Mouse (Mus musculus) kidney, adult 10 weeks (tissue): ENCODE results near the gene Brsk1. TPM values are rescaled to one million over a fixed set of nuclear protein-coding genes. Genes with fewer than 3 reads are reported as not detected.

Experiments
- polyA plus RNA-seq: library from polyadenylated mRNA; stranded (reverse); fragments of 350-450 nt; fragmentation: Illumina TruSeq; extraction: RNeasy Lipid Tissue Mini Kit (QIAGEN cat#74804); gene quantifications from one replicate; pipeline ENCODE4 v1.2.3, GENCODE M21; 2014; ENCODE audit warnings: low read depth, low replicate concordance

Gene Brsk1
- polyA plus RNA-seq, result 0.24 TPM

DNA sequence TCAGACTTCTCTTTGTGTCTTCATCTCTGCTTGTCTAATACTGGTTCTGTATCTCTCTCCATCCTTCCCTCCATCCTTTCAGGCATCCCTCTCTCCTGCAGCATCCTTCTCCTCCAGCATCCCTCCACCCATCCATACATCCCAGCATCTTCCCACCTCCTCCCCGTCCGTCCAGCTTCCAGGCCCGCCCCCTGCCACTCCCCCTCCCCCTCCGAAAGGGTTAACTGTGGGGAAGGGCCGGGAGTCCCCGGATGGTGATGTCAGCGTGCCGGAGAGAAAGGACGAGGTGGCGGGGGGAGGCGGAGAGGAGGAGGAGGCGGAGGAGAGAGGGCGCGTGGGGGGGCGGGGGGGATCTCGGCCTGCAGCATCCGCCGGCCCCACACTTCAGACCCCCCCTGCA is at the start of gene Brsk1:
TSS of gene Brsk1 (plus strand) at position 218 of the 400 bp plus-strand sequence.

DNA sequence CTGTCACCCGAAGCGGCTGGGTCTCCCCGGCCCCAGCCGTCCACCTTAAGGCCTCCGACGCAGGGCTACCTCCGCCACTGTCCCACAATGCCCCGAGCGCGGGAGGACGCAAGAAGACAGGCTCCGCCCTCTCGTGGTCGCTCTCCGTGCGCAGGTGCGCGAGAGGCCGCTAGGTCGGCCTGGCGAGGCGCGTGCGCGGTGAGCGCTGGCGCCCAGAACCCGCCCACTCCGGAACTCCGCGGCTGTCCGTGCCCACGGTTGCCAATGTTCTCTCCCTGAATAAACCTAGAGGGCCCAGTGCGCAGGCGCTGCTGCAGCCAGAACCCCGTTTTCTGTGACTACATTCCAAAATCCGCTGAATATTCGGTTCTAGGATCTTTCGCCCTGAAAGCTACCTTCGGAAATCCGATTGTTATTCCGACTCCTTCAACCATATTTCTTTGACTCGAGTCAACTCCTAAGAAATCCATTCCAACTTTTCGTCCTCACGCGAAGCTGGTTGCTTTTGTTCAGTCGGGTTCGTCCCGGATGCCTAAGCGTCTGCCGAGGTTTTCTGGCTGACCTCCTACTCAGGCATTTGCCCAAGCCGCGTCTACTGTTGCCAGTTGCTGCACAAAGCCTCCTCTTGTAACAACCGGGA is 31.4 kb upstream of the Brsk1 start, which contains the start of gene Ppp6r1:
TSS of gene Ppp6r1 (minus strand) at position 108 of the 640 bp plus-strand sequence.

GRCm38 (mm10) chr7:4684632-4685417 is 5.6 kb upstream of the Brsk1 start, which contains the start of gene Hspbp1:
Hspbp1 (minus strand) TSS chr7:4685068.

GRCm38 (mm10) chr7:4725169-4725568 is 34.8 kb downstream of the Brsk1 start, which contains the start of gene Tmem150b:
Tmem150b (minus strand) TSS chr7:4725249.

DNA sequence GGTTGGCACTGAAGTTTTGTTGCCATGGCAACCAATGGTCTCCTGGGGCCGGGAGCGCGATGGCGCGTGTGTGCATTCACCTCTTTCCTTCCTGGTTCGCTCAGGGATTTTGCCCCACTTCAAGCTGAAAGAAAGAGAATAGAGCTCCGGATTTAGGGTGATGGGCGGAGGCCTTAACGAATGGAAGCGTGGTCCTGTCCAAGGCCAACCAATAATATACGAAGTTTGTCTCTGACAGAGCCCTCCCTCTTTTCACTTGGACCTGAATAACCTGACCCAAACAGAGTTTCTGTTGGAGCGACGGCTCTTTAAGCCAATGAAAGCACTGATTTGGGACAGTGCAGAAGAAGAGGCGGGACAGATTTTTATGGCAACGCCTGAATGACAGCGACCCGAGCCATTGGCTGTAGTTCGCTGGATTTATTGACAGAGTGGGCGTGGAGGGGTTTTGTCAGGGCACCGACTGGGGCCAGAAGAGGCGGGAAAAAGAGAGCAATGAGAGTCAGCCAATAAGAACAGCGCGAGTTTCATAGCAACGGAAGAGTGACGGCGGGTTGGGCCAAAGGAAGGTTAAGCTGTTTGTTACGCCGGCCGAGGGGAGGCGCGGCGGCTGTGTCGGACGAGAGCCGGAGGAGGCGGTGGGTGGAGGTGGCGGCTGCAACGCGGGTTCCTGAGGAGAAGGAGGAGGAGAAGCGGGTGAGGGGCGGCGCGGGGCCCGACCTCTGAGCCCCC is 49.3 kb downstream of the Brsk1 start, which contains the start of gene Kmt5c:
TSS of gene Kmt5c (plus strand) at position 572 of the 732 bp plus-strand sequence.

GRCm38 (mm10) chr7:4752821-4753570 is 62.6 kb downstream of the Brsk1 start, which contains the start of gene Cox6b2:
Cox6b2 (minus strand) TSS chr7:4753094.

Other genes with a start within 250 kb of the Brsk1 start
- 9.4 TPM for gene Rdh13, start 245.0 kb upstream of the Brsk1 start, polyA plus RNA-seq
- 1.1 TPM for gene Eps8l1, start 229.9 kb upstream of the Brsk1 start, polyA plus RNA-seq
- 2.8 TPM for gene Ppp1r12c, start 188.9 kb upstream of the Brsk1 start, polyA plus RNA-seq
- 0.85 TPM for gene Tnnt1, start 174.2 kb upstream of the Brsk1 start, polyA plus RNA-seq
- not detected for gene Tnni3, start 166.4 kb upstream of the Brsk1 start, polyA plus RNA-seq
- gene Dnaaf3, start 158.2 kb upstream of the Brsk1 start, polyA plus RNA-seq, result not detected
- not detected for gene Syt5, start 143.1 kb upstream of the Brsk1 start, polyA plus RNA-seq
- gene Ptprh, start 86.6 kb upstream of the Brsk1 start, polyA plus RNA-seq, result not detected
- gene Tmem86b, start 59.2 kb upstream of the Brsk1 start, polyA plus RNA-seq, result 3.1 TPM
- gene Ppp6r1, start 31.6 kb upstream of the Brsk1 start, polyA plus RNA-seq, result 11.6 TPM
- gene Hspbp1, start 5.5 kb upstream of the Brsk1 start, polyA plus RNA-seq, result not detected
- gene Tmem150b, start 34.6 kb downstream of the Brsk1 start, polyA plus RNA-seq, result not detected
- 0.89 TPM for gene Kmt5c, start 49.5 kb downstream of the Brsk1 start, polyA plus RNA-seq
- gene Cox6b2, start 62.5 kb downstream of the Brsk1 start, polyA plus RNA-seq, result not detected
- gene Fam71e2, start 80.7 kb downstream of the Brsk1 start, polyA plus RNA-seq, result not detected
- 0.20 TPM for gene Il11, start 92.3 kb downstream of the Brsk1 start, polyA plus RNA-seq
- gene Tmem190, start 92.3 kb downstream of the Brsk1 start, polyA plus RNA-seq, result not detected
- 1.3 TPM for gene Tmem238, start 99.1 kb downstream of the Brsk1 start, polyA plus RNA-seq
- 11.3 TPM for gene Rpl28, start 102.3 kb downstream of the Brsk1 start, polyA plus RNA-seq
- gene Ube2s, start 122.0 kb downstream of the Brsk1 start, polyA plus RNA-seq, result 2.9 TPM
- gene Shisa7, start 154.1 kb downstream of the Brsk1 start, polyA plus RNA-seq, result 3.2 TPM
- 2.9 TPM for gene Isoc2b, start 179.7 kb downstream of the Brsk1 start, polyA plus RNA-seq
- 5.4 TPM for gene Isoc2a, start 186.5 kb downstream of the Brsk1 start, polyA plus RNA-seq
- gene Gm36210, start 215.9 kb downstream of the Brsk1 start, polyA plus RNA-seq, result not detected
- gene Zfp628, start 224.6 kb downstream of the Brsk1 start, polyA plus RNA-seq, result not detected
- gene Nat14, start 231.4 kb downstream of the Brsk1 start, polyA plus RNA-seq, result 0.57 TPM
- not detected for gene Ssc5d, start 235.2 kb downstream of the Brsk1 start, polyA plus RNA-seq